8 mouse cellular contexts compared by ENCODE assay signal in the genomic region with DNA sequence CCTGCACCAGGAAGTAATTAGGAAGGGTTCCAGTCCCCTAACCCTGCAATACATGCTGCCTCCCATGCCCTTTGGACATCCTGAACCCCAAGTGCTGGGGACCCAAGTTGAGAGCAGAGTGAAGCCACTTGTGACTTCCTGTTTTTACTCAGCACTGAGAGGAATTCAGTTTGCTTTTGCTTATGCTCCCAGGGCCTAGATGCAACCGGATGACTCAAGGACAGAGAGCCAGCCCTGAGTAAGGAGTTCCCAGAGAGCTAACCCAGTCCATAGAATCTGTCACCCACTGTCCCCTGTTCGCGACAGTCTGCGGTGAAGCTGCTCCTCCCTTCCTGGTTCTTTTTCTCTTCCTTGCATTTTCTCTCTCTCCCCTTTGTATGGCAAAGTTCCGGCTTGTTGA. TPM values are rescaled to one million over a fixed set of nuclear protein-coding genes. Genes with fewer than 3 reads are reported as not detected.
DNase-seq lines count a peak whose midpoint lies in the region; ATAC-seq and TF ChIP-seq lines count a peak whose summit lies in the region.

No protein-coding gene starts in this region.

- 74% methylated on average over 5 of the region's 5 CpGs for WGBS in kidney, postnatal 0 days
- 71% methylated on average over 5 of the region's 5 CpGs for WGBS in kidney, embryonic 15.5 days
- WGBS in embryonic facial prominence, embryonic 14.5 days, result 69% methylated on average over 5 of the region's 5 CpGs
- 62% methylated on average over 5 of the region's 5 CpGs for WGBS in intestine, postnatal 0 days
- WGBS in neural tube, embryonic 13.5 days, result 64% methylated on average over 5 of the region's 5 CpGs

- no peaks in the 10 kb centered on the region for H3K9me3 ChIP-seq in kidney, postnatal 0 days (replicated peaks; ENCODE audit: low read length)
- H3K9me3 ChIP-seq in kidney, embryonic 15.5 days (replicated peaks), result no peaks in the 10 kb centered on the region
- H3K9me3 ChIP-seq in embryonic facial prominence, embryonic 14.5 days (ENCODE audit: control insufficient read depth, low read length), result no peaks in the 10 kb centered on the region
- no peaks in the 10 kb centered on the region for H3K9me3 ChIP-seq in intestine, postnatal 0 days (ENCODE audit: control insufficient read depth)
- no peaks in the 10 kb centered on the region for H3K9me3 ChIP-seq in neural tube, embryonic 13.5 days

- no peak overlapping the region for H3K4me3 ChIP-seq in kidney, postnatal 0 days (replicated peaks; ENCODE audit: low read depth, low read length)
- H3K4me3 ChIP-seq in kidney, embryonic 15.5 days (replicated peaks), result no peak overlapping the region
- no peak overlapping the region for H3K4me3 ChIP-seq in embryonic facial prominence, embryonic 14.5 days (ENCODE audit: low read depth, low read length)
- H3K4me3 ChIP-seq in intestine, postnatal 0 days (ENCODE audit: low read depth, low read length), result no peak overlapping the region
- H3K4me3 ChIP-seq in neural tube, embryonic 13.5 days, result peak overlapping the region; percentile 76

- TF ChIP-seq CTCF in kidney, postnatal 0 days (IDR thresholded peaks at IDR 0.05; ENCODE audit: low read depth), result no peak
- no peak for TF ChIP-seq CTCF in intestine, postnatal 0 days (IDR thresholded peaks at IDR 0.05; ENCODE audit: low read depth)

- no peak for DNase-seq in kidney, postnatal 0 days (ENCODE audit: low spot score)
- DNase-seq in embryonic facial prominence, embryonic 14.5 days (ENCODE audit: low spot score), result no peak
- no peak for DNase-seq in urinary bladder, postnatal 25 days (ENCODE audit: low spot score)
- no peak for DNase-seq in frontal cortex, adult 2 months (ENCODE audit: extremely low spot score in 1 of 2, low spot score in 1 of 2)
- no peak for DNase-seq in right cerebral cortex, adult 18-20 months

- peak overlapping the region; percentile 21; the same call in 1 of the 2 replicates for H3K4me2 ChIP-seq in kidney, postnatal 0 days (ENCODE audit: low read length)
- no peak overlapping the region for H3K4me2 ChIP-seq in kidney, embryonic 15.5 days
- H3K4me2 ChIP-seq in embryonic facial prominence, embryonic 14.5 days (ENCODE audit: low read depth, low read length), result peak overlapping the region; percentile 90; the same call in 1 of the 2 replicates
- H3K4me2 ChIP-seq in intestine, postnatal 0 days (replicated peaks; ENCODE audit: low read depth), result peak overlapping the region; percentile 87
- peak overlapping the region; percentile 82 for H3K4me2 ChIP-seq in neural tube, embryonic 13.5 days

- ATAC-seq in kidney, postnatal 0 days (replicated peaks; ENCODE audit: low FRiP score, low read depth), result no peak
- ATAC-seq in kidney, embryonic 15.5 days (replicated peaks; ENCODE audit: low FRiP score), result no peak
- ATAC-seq in embryonic facial prominence, embryonic 14.5 days (ENCODE audit: low read depth), result no peak
- no peak for ATAC-seq in intestine, postnatal 0 days
- no peak for ATAC-seq in neural tube, embryonic 13.5 days (ENCODE audit: low read depth)

- no peaks in the 10 kb centered on the region for H3K27me3 ChIP-seq in kidney, postnatal 0 days (ENCODE audit: insufficient read depth, low read length)
- no peaks in the 10 kb centered on the region for H3K27me3 ChIP-seq in kidney, embryonic 15.5 days
- no peaks in the 10 kb centered on the region for H3K27me3 ChIP-seq in embryonic facial prominence, embryonic 14.5 days (replicated peaks; ENCODE audit: control insufficient read depth, insufficient read depth, low read length)
- no peaks in the 10 kb centered on the region for H3K27me3 ChIP-seq in intestine, postnatal 0 days (replicated peaks; ENCODE audit: control insufficient read depth, insufficient read depth, low read length)
- H3K27me3 ChIP-seq in neural tube, embryonic 13.5 days, result no peaks in the 10 kb centered on the region

- no peak overlapping the region for H3K27ac ChIP-seq in kidney, postnatal 0 days
- H3K27ac ChIP-seq in kidney, embryonic 15.5 days, result no peak overlapping the region
- H3K27ac ChIP-seq in embryonic facial prominence, embryonic 14.5 days (replicated peaks; ENCODE audit: low read depth, low read length), result no peak overlapping the region
- H3K27ac ChIP-seq in intestine, postnatal 0 days (ENCODE audit: low read depth, low read length), result no peak overlapping the region
- peak overlapping the region; percentile 71 for H3K27ac ChIP-seq in neural tube, embryonic 13.5 days (replicated peaks)

- H3K4me1 ChIP-seq in kidney, postnatal 0 days (replicated peaks; ENCODE audit: insufficient read depth, low read length), result peaks cover 5% of the 10 kb centered on the region; the same call in 1 of the 2 replicates
- H3K4me1 ChIP-seq in kidney, embryonic 15.5 days, result peaks cover 18% of the 10 kb centered on the region
- peaks cover 16% of the 10 kb centered on the region for H3K4me1 ChIP-seq in embryonic facial prominence, embryonic 14.5 days (ENCODE audit: control insufficient read depth, insufficient read depth, low read length)
- no peaks in the 10 kb centered on the region for H3K4me1 ChIP-seq in intestine, postnatal 0 days (replicated peaks; ENCODE audit: control insufficient read depth, insufficient read depth, low read length)
- peaks cover 57% of the 10 kb centered on the region for H3K4me1 ChIP-seq in neural tube, embryonic 13.5 days (replicated peaks)

- no peaks in the 10 kb centered on the region for H3K36me3 ChIP-seq in kidney, postnatal 0 days (ENCODE audit: insufficient read depth, low read length)
- no peaks in the 10 kb centered on the region for H3K36me3 ChIP-seq in kidney, embryonic 15.5 days
- no peaks in the 10 kb centered on the region for H3K36me3 ChIP-seq in embryonic facial prominence, embryonic 14.5 days (ENCODE audit: control insufficient read depth, insufficient read depth, low read length)
- no peaks in the 10 kb centered on the region for H3K36me3 ChIP-seq in intestine, postnatal 0 days (ENCODE audit: control insufficient read depth, insufficient read depth)
- H3K36me3 ChIP-seq in neural tube, embryonic 13.5 days, result no peaks in the 10 kb centered on the region

- no peak overlapping the region for H3K9ac ChIP-seq in kidney, postnatal 0 days (ENCODE audit: low read depth, low read length)
- H3K9ac ChIP-seq in kidney, embryonic 15.5 days, result no peak overlapping the region
- no peak overlapping the region for H3K9ac ChIP-seq in embryonic facial prominence, embryonic 14.5 days (ENCODE audit: low read depth, low read length)
- no peak overlapping the region for H3K9ac ChIP-seq in intestine, postnatal 0 days (ENCODE audit: low read depth, low read length)
- H3K9ac ChIP-seq in neural tube, embryonic 13.5 days, result peak overlapping the region; percentile 91

RNA-seq across cellular contexts. Expression of gene Fam49a, which starts 2.2 kb away (rescaled TPM):
- polyA plus RNA-seq in kidney, postnatal 0 days (2015; fragmentation: Nextera tagmentation; extraction: Ambion mirVana), result 5.6 and 6.2 TPM in 2 replicates
- 6.2 and 6.8 TPM in 2 replicates for polyA plus RNA-seq in kidney, embryonic 15.5 days (2015; fragmentation: Nextera tagmentation; extraction: Ambion mirVana)
- polyA plus RNA-seq in embryonic facial prominence, embryonic 14.5 days (2014; fragmentation: Nextera tagmentation; extraction: Ambion mirVana), result 14.4 and 16.0 TPM in 2 replicates
- 4.2 and 4.4 TPM in 2 replicates for polyA plus RNA-seq in intestine, postnatal 0 days (2015; fragmentation: Nextera tagmentation; extraction: Ambion mirVana)
- 34.1 and 42.6 TPM in 2 replicates for polyA plus RNA-seq in neural tube, embryonic 13.5 days (2015; fragmentation: Nextera tagmentation; extraction: Ambion mirVana)
- 65.5 and 77.3 TPM in 2 replicates for polyA plus RNA-seq in frontal cortex, adult 2 months (2012; rRNA removed)
